Mouse (Mus musculus) Muller cell, postnatal 12 days (primary cell): ENCODE measurements around the gene Serpina12.

Source experiments
- DNase-seq: peaks from one replicate; pipeline ENCODE4 v3.0.0-alpha.2; 2015; ENCODE audit errors: inconsistent ontology term

The Serpina12 gene

GRCm38 (mm10) chr12:104003238-104003612 is 41.0 kb downstream of the Serpina12 start:
- DNase-seq = peak; percentile 38

GRCm38 (mm10) chr12:104002569-104003237 is 41.5 kb downstream of the Serpina12 start:
- DNase-seq = peak; percentile 12

DNA sequence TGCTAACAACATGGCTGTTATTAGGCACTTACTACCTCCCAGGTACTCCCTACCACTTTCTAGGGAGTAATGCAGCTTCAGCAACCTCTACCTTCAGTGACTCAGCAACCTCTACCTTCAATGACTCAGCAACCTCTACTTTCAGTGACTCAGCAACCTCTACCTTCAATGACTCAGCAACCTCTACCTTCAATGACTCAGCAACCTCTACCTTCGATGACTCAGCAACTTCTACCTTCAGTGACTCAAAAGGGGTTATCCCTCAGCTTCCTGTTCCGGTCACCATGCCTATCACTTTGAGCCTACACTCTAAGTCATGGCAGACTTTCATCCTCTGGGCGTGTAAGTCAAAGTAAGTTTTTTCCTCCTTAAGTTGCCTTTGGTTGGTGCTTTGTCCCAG is 43.6 kb downstream of the Serpina12 start:
- DNase-seq = no peak

GRCm38 (mm10) chr12:103999611-104000010 is 44.6 kb downstream of the Serpina12 start:
- DNase-seq = no peak

DNA sequence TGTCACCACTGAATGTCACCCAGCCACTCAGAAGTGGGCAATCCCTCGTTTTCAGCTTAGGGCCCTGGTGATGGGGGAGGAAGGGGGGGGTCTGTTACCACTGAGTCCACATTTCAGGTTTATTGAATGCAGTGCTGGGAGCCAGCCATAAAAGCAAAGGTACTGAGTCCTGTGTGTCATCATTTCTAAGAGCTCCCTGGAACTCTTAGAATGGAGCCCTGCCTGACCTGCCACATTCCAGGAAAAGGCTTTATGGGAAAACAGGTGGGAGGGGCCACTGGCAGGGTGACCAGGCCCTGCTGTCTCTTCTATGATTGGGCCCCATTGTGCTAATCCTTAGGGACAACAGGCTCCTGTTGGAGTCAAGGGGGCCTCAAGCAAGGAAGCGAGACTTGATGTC is 47.7 kb downstream of the Serpina12 start:
- no peak for DNase-seq

- peak; percentile 52 for DNase-seq
Observed at GRCm38 (mm10) chr12:103995292-103996072, 48.8 kb downstream of the Serpina12 start.

DNA sequence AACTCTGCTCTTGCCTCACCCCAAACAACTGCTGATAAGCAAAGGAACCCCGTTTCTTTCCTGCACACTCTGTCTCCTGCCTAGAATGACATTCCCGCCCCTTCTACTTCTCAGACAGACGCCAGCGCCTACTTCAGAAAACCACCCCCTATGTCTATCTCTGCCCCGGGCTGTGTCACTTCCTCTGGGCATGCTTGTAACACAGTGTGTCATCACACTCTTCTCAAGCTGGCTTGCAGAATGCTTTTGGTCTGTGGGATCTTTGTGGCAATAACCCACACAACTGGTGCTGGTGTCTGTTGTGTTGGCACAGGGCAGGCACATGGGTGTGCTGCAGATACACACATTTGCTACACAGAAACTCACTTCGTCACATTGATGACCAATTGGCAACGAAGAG is 51.3 kb downstream of the Serpina12 start:
- no peak for DNase-seq

DNA sequence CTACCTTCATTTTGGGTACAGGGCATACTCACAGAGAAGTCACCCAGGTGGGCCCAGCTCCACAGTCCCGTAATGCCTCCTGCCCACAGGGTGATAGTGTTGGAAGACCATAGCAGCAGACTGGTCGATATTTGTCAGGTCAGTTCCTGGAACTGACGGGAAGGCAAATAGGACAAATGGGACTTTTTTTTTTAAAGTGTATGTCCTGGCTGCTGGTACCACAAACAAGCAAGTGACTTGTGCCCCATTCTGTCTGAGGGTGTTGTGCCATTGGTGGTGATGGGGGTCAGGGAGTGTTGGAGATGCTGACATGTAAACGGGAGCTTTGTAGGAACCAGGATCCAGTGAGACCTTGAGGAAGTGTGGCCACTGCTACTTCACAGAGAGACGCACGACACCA is 54.4 kb downstream of the Serpina12 start, which contains the start of gene Serpina11:
Gene Serpina11, minus strand, starts transcription at position 101 of the 400 bp plus-strand sequence.
- no peak for DNase-seq

GRCm38 (mm10) chr12:103989514-103989767 is 54.8 kb downstream of the Serpina12 start:
- no peak for DNase-seq

DNA sequence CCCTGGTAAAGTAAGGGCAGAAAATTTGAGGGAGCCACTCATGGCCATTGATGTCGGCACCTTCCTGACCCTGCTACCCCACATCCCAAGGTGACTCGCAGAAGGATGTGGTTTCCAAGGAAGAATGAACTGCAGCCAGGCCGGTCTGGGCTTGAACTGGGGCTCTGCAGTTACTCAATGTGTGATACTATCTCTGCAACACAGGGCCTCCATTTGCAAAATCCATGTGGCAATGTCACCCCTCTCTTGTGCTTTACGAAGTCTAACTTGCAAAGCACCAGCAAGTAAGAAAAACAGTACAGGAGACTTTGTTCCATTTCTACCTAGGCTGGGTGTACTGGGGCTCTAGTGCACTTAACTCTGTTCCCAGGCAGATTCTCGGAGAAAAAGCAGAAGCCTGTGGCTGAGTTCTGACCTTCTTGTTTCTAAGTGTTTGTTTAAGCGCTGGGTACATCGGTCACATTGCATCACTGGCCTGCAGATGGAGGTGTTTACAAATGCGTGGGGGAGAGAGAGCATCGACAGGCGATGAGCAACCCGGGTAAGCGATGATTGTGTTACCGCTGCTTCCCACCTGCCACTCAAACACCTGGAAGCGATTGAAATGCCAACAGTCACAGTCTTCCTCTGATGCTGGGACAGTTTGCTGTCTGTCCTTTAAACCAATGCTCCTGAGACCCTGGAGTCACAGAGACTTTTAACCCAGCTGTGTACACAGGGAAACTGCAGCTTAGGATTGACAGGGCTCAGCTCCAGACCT is 55.3 kb downstream of the Serpina12 start:
- no peak for DNase-seq

- no peak for DNase-seq
Observed at GRCm38 (mm10) chr12:103985868-103986267, 58.4 kb downstream of the Serpina12 start.

- peak; percentile 16 for DNase-seq
Observed at GRCm38 (mm10) chr12:103984935-103985334, 59.3 kb downstream of the Serpina12 start.

GRCm38 (mm10) chr12:103981646-103982360 is 62.4 kb downstream of the Serpina12 start:
- DNase-seq = no peak
